Mouse (Mus musculus) skeletal muscle tissue, adult 2 months (tissue): ENCODE data around the gene Fcgr2b.
"Not testable (repeated sequence)": the region's sequence is repeated elsewhere in the genome, so short reads cannot be mapped to it uniquely, and the experiment has no call there.

Source experiments
- DNase-seq: peaks from one replicate; pipeline ENCODE4 v3.0.0-alpha.2; 2012; ENCODE audit warnings: low read depth, low spot score

Fcgr2b gene

GRCm38 (mm10) chr1:170976447-170976846, at the start of gene Fcgr2b:
Fcgr2b (minus strand) TSS chr1:170976547.
- no peak for DNase-seq

DNA sequence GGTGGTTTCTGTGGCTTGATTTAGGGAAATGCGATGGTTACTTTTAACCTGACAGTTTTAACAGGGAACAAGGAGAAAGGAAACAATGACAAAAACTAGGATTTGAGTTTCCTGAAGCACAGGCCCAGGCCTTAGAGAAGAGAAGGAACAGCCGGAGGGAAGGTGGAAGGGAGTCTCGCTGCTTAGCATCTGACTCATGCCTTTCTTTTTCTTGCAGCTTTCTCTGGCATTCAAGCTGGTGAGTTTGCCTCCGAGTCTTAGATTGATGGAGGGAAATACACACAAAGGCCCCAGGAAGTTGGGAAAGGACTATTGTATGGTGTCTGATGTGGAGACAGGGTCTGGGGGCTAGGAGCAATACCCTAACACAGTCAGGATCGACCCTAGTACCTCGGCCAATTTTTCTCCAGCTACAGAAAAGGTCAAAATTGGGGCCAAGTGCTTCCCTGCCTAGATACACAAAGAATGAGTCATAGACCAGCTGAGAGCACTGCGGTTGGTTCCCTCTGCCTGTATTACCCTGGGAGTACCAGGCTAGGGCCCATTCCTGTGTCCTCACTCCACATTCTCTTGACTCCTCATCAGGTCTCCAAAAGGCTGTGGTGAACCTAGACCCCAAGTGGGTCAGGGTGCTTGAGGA, 43.1 kb upstream of the Fcgr2b start:
- DNase-seq: no peak

DNA sequence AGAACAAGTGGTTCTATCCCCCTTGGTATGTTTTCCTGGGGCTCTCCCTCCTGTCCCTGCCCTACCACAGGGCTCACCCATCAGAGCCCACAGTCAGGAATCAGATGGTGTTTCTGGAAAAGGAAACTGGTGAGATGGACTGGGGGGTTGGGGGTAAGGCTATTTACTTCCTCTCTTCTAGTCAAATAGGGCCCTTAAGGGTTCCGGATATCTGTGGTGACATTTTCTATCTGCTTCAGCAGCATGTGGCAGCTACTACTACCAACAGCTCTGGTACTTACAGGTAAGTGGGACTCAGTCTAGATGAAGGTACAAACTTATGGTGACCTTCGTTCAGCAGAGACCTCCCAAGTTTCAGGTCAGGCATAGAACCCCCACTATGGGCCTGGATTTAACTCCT, 42.4 kb upstream of the Fcgr2b start, which contains the start of gene Fcgr4:
TSS of gene Fcgr4 (plus strand) at position 184 of the 400 bp plus-strand sequence.
- DNase-seq: no peak

GRCm38 (mm10) chr1:171017468-171018158, 41.3 kb upstream of the Fcgr2b start:
- DNase-seq: no peak

DNA sequence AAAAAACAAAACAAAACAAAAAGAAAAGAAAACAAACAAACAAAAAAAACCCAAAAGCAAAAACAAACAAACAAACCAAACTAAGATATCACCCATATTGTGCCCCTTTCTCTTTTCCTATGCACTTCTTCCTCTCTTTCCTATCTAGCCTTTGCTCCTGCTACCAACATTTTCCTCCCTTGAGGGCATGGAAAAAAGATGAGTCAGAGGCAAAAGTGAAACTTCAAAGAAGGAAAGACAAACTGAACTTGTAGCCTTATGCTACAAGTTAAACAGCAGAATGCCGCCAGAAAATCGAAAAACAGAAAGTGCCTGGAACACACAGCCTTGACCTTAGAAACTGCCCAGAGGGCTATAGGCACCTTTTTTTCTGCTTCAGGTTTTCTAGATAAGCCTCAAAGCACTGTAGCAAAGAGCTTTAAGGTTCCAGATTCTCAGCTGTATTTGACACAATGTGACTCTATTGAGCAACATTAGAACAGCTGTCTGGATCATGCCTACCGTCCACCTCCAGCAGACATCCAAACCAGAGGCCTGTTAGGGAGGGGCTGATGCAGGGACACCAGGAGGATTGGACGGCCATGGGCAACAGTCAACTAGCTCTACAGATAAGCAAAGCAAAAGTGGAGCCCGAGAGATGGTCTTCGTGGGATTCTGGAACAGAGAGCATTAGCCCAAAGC, 40.5 kb upstream of the Fcgr2b start:
- no peak for DNase-seq

- DNase-seq: no peak
Observed at GRCm38 (mm10) chr1:171011733-171012132, 35.4 kb upstream of the Fcgr2b start.

- no peak for DNase-seq
Observed at GRCm38 (mm10) chr1:171006905-171007304, 30.6 kb upstream of the Fcgr2b start.

- no peak for DNase-seq
Observed at GRCm38 (mm10) chr1:171006335-171006734, 30.0 kb upstream of the Fcgr2b start.

DNA sequence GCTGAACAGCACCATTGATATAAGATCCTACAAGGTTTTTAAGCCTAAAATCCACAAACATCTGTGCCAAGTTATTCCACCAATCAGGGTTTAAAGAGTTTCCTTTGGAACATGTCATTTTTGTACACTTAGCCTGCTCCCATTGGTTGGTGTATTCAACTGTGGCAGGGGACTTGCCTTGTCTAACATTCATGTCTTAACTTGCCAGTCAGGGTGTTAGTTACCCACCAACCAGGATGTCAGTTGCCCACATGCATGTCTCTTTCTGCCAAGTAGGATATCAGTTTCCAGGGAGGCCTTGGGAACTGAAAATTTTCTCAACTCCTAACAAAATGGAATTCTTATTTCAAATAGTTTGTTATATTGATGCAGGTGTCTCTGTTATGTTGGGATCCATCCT, 29.2 kb upstream of the Fcgr2b start:
- DNase-seq: no peak

DNA sequence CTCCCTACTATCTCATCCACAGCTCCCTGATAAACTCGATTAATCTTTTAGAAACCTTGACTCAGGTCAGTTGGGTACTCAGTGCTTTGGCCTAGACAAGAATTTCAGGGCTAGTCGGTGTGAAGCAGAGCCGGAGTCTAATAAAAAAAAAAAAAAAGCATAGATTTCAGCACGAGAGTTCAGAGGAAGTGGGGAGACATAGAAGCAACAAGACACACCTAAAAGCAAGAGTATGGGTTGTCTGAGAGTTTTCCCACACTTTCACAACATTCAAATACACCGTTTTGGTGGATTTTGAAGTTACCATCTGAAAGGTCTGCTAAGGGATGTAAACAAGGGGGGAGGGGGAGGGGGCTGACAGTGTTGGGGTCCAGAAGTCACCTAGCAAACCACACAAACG, 28.7 kb upstream of the Fcgr2b start:
- DNase-seq: no peak

DNA sequence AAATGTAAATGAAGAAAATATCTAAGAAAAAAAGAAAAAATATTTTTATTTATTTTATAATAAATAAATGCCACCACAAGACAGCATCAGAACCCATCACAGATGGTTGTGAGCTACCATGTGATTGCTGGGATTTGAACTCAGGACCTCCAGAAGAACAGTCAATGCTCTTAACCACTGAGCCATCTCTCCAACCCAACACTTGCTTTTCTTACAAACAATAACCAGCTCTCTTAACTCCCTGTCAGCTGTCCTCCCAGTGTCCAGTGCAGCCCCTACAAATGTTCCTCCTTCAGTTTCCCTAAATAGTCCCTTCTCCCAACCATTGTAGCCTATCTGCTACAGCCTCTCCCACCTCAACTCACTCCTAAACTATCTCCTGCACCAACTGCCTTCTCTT, 23.5 kb upstream of the Fcgr2b start:
- DNase-seq: no peak

- DNase-seq: peak; percentile 58
Observed at GRCm38 (mm10) chr1:170997756-170998655, 21.7 kb upstream of the Fcgr2b start.

- peak; percentile 36 for DNase-seq
Observed at GRCm38 (mm10) chr1:170996753-170997152, 20.4 kb upstream of the Fcgr2b start.

DNA sequence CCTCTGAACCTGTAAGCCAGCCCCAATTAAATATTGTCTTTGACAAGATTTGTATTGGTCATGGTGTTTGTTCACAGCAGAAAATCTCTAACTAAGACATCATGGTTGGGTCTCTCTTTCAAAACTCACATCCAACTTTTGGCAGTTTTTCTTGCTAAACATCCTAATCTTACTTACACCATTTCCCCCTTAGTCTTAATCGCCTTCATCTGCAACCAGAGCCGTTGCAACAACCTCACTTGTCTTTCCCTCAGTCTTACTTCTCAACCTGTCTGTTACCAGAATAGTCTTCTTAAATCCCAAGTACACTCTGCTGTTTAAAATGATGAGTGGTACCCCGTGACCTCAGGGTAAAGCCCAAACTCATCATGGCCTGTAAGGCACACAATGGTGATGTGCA, 19.7 kb upstream of the Fcgr2b start:
- no peak for DNase-seq

GRCm38 (mm10) chr1:170992550-170992949, 16.2 kb upstream of the Fcgr2b start:
- DNase-seq: no peak

DNA sequence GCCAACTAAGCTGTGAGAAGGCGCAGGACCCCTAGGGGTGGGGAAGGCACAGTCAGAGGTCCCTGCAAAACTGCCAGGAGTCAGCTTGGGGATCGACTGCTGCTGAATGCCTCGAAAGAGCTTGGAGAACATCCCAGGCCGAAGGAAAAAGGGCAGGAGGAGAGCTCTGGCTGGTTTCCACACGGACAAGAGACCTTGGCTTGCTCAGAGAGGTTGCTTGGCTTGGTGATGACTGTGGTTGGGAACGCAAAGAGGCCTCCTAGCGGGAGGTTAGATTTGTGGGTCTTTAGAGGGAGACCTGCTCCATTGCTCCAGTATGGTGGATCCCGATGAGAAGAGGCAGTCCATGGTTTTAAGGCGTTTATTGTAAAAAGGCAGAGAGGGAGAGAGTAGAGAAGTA, 13.3 kb upstream of the Fcgr2b start:
- no peak for DNase-seq

DNA sequence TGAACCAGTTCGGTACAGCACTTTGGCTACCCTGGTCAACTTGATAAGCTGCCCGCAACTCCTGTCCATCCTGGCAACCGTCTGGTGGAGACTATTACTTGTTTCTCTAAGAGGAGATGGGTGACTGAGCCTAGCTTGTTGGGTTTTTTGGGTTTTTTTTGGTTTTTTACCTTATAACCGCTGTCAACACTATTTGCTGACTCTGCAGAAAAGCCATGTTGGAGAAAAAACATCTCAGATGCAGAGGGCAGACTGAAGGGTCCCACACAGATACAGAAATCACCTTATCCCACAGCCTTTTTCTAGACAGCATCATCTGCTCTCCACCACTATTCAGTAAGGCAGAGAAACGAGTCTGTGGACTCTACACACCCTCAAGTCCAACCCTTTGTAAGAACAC, 9.5 kb upstream of the Fcgr2b start:
- DNase-seq: no peak

DNA sequence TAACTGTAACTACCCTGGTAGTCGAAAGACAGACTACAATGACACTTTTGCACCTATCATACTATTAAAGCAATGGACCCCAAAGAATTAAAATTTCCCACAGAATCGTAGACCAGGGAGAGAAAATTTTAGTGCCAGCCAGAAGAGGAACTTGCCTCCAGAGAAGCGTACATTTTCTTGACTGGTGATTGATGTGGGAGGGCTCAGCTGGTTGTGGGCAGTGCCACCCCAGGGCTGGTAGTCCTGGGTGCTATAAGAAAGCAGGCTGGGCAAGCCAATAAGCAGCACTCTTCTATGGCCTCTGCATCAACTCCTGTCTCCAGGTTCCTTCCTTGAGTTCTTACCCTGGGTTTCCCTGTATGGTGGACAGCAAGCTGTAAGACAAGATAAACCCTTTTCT, 8.7 kb upstream of the Fcgr2b start:
- DNase-seq: no peak

DNA sequence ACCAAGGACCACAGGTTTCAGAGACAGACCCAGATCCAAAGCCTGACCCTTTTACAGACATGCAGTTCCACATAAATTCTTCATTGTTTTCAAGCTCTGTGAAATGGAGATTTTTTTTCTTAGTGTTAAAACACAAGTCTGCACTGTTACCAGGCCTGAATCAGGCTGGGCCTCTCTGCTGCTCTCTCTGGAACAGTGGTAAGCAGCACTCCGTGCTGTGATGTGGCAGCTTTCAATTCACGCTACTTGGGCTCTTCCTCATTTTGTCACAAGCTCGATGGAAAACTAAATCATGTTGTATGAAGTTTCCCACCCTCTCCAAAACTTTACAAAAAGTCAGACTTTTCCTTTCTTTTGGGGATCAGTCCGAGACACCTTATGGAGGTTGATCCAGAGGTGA, 6.7 kb upstream of the Fcgr2b start:
- DNase-seq: no peak

GRCm38 (mm10) chr1:170982301-170982700, 6.0 kb upstream of the Fcgr2b start:
- DNase-seq: no peak

GRCm38 (mm10) chr1:170981679-170982078, 5.3 kb upstream of the Fcgr2b start:
- not testable (repeated sequence) for DNase-seq

- no peak for DNase-seq
Observed at GRCm38 (mm10) chr1:170978601-170979000, 2.3 kb upstream of the Fcgr2b start.
